Mouse (Mus musculus) right cerebral cortex, postnatal 10 days (tissue): Measurements from ENCODE around the gene Selenoi.
"Not testable (repeated sequence)": the region's sequence is repeated elsewhere in the genome, so short reads cannot be mapped to it uniquely, and the experiment has no call there.

ENCODE experiments used
- DNase-seq, 2 experiments: peaks; one replicate each; pipeline ENCODE4 v3.0.0; 2021; ENCODE audit warnings: low spot score in 2 of 2

Selenoi gene

GRCm38 (mm10) chr5:30232271-30232971, at the start of gene Selenoi:
Gene Selenoi (plus strand): TSS chr5:30232581.
- DNase-seq: peak; percentile 99

GRCm38 (mm10) chr5:30187687-30188485, 44.5 kb upstream of the Selenoi start:
- no peak for DNase-seq

GRCm38 (mm10) chr5:30192452-30192851, 39.9 kb upstream of the Selenoi start:
- DNase-seq: no peak

DNA sequence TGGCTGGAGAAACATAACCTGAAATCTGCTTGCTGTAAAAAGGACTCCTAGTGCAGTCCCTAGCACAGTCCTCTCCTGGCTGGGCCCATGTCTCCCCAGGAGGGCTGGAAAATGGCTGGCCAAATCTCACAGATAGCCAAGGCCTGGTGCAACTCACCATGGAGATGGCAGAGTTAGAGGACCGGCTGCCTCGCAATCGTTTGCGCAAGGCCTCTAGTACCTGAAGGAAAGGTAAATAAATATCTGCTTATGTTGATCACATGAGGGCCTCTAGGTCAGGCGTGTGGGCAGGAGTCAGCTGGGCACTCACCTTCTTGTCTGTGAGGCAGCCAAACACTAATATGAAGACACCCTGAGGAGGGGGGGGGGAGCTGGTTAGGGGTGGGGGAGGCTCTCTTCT, 37.0 kb upstream of the Selenoi start:
- DNase-seq: no peak

- DNase-seq: no peak
Measured at GRCm38 (mm10) chr5:30198257-30198656, 34.1 kb upstream of the Selenoi start.

DNA sequence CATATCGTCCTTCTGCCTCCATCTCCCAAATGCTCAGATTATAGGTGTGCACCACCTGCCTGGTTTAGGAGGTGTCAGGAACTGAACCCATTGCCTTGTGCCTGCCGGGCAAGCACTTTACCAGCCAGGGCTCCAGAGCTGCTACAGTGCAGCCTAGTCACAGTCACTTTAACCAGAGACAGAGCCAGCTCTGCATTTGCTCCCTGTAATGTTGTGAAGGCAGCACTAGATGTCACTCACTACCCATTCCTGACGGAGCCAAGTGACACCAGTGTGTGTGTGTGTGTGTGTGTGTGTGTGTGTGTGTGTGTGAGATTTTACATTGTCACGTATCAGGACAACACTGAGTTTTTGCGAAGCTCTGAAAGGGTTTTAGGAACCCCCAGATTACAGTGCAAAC, 30.9 kb upstream of the Selenoi start:
- DNase-seq: peak; percentile 74 to 80

- no peak for DNase-seq
Measured at GRCm38 (mm10) chr5:30202221-30202620, 30.2 kb upstream of the Selenoi start.

- no peak for DNase-seq
Measured at GRCm38 (mm10) chr5:30203216-30203885, 29.0 kb upstream of the Selenoi start.

- DNase-seq: no peak
Measured at GRCm38 (mm10) chr5:30204441-30204840, 27.9 kb upstream of the Selenoi start.

DNA sequence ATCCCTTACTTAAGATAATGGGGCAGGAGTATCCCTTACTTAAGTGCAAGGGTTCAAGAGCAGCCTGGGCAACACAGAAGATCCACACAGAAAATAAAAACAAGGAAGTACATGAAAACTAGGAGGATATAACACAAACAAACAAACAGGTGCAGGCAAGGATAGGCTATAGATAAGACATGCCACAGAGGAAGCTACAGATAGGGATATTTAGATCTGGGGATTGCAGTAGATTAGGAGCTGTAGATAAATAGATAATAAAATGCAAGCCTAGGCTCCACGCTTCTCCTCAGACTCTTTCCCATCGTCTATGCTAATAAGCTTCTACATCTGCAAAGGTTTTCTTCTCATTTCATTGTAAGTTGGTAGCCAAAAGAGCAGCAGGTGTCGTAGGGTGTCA, 27.3 kb upstream of the Selenoi start:
- DNase-seq: no peak

DNA sequence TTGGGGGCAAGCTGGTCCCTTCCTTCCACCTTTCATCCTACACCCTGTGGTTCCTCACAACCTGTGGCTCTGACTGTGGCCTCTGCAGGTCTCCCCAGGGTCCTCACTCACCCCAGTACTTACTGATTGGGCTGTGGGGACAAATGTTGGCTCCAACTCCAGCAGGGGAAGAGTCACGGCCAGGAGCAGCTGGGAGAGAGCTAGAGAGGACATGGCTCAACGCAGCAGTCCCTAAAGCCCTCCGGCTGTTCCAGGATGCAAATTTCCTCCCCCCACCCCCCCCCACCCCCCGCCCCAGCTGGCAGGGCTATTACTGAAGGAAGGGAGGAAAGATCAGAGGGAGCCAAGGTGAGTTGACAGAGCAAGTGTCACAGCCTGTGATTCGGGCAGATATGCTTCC, 26.9 kb upstream of the Selenoi start, which contains the start of gene Adgrf3:
TSS of gene Adgrf3 (minus strand) at position 230 of the 400 bp plus-strand sequence.
- no peak for DNase-seq

GRCm38 (mm10) chr5:30207276-30207675, 25.1 kb upstream of the Selenoi start:
- DNase-seq: no peak

GRCm38 (mm10) chr5:30210758-30211157, 21.6 kb upstream of the Selenoi start:
- not testable (repeated sequence) for DNase-seq

DNA sequence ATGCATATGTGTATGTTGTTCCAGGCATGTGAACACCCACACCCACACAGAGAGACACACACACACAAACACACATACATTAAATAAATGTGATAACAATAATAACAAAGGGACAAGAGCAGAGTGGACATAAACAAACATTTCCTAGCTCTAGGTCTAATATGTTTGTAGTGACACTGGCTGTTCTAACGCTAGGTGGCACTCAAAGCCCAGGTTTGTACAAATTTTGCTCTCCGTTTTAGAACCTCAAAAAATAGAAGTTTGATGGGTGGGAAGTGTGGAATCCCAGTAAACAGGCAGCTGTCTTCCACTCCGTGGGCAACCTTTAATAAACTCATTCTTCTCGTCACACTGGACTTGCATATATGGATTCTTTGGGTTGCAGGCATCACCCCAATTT, 17.5 kb upstream of the Selenoi start:
- DNase-seq: peak; percentile 63 to 83

DNA sequence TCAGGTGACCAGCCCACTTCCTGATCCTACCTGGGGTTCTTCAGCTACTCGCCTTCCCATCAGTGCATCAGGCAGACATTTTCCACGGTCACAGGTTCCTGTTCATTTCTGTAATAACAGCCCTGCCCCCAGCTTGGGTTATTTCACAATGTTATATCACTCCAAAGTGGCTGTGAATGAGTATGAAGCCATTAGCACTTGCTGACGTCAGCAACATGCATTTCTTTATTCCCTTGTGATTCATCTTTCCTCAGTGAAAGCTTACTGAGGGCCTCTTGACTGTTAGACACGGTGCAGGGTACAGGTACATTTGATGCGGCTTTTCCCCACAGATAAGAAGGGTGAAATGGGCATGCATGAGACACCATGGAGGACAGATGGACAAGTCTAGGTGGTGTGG, 16.4 kb upstream of the Selenoi start:
- no peak for DNase-seq

DNA sequence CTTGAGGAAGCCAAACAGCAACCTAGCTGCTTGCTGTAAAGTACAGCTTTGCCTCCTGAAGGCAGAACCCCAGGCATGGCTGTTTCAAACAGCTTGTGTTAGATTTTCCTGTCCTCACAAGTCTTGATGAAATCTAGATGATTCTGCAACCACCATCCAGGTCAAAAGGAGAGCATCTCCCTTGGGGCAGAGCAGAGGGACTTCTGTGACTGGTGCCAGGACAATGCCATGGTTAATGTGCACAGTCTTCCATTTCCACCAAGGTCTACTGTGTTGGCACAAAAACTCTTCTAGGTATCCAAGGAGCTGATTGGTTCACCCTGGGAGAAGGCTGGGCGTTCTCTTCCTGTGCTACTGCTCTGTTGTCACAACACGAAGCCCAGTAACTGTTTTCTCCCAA, 12.7 kb upstream of the Selenoi start:
- DNase-seq: no peak

GRCm38 (mm10) chr5:30220666-30221065, 11.7 kb upstream of the Selenoi start:
- no peak for DNase-seq

- DNase-seq: no peak
Measured at GRCm38 (mm10) chr5:30222681-30223080, 9.7 kb upstream of the Selenoi start.

DNA sequence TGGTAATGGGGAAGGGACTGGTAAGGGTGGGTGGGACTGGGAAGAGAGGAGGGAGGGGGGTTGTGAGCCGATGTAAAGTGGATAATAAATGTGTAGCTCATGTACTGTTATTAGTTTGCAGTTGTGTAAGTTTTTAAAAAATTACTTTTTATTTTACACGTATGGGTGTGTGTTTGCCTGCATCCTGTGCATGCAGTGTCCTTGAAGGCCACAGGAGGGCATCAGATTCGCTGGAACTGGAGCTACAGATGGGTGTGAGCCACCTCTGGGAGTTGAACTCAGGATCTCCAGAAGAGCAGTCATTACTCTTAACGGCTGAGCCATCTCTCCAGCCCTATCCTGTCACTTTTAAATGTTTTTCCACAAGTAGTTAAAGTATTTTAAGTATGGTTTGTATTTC, 1.5 kb upstream of the Selenoi start:
- DNase-seq: peak; percentile 51 to 62

- no peak for DNase-seq
Measured at GRCm38 (mm10) chr5:30231891-30232270, 500 bp upstream of the Selenoi start.

DNA sequence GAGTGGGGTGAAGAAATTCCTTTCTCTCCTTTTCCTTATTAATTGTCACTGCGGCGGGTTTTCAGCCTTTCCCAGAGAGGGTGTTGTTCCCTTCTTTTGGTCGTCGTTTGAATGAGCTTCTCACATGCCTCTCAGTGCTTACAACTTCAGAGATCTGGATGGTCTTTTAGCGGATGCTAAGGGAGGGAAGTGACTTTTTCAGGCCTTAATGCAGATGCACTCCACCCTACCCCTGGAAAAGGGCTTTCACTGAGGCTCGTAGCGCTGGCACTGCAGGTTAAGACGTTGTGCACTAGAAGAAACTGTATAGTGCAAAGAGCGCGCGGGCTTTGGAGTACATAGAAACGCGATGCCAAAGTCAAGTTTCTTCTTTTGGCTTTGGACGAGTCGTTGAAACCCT, 661 bp downstream of the Selenoi start:
- peak; percentile 32 to 36 for DNase-seq

GRCm38 (mm10) chr5:30233979-30234378, 1.6 kb downstream of the Selenoi start:
- DNase-seq: no peak
